Mouse (Mus musculus) kidney, adult 2 months (tissue): ENCODE measurements at regions not wholly inside any gene's neighbourhood (a gene's known extent, or its start where the extent isn't known, plus 50 kb on each side); places are given as distances from the start of the nearest gene placed in this dataset.

Experiments used
- DNase-seq: peaks from one replicate; pipeline ENCODE4 v3.0.0; 2021
- H3K27ac ChIP-seq: fragments of 200-500 bp; 2 replicates; pipeline ENCODE4 v1.5.1; 2012; ENCODE audit warnings: low read depth, low read length, control low read depth, inconsistent platforms; ENCODE audit not compliant: insufficient read depth
- H3K27me3 ChIP-seq: fragments of 200-500 bp; replicated peaks from 2 replicates; pipeline ENCODE4 v1.6.1; 2012; ENCODE audit warnings: mild to moderate bottlenecking, moderate library complexity, low read length, inconsistent platforms; ENCODE audit not compliant: control insufficient read depth, insufficient read depth
- H3K36me3 ChIP-seq: fragments of 200-500 bp; 2 replicates; pipeline ENCODE4 v1.6.1; 2012; ENCODE audit warnings: mild to moderate bottlenecking, moderate library complexity, low read length, inconsistent platforms; ENCODE audit not compliant: control insufficient read depth, insufficient read depth
- H3K4me1 ChIP-seq: fragments of 200-500 bp; 2 replicates; pipeline ENCODE4 v1.6.1; 2011; ENCODE audit warnings: low read length; ENCODE audit not compliant: control insufficient read depth, insufficient read depth
- H3K4me3 ChIP-seq: fragments of 200-500 bp; 2 replicates; pipeline ENCODE4 v1.5.1; 2011; ENCODE audit warnings: mild to moderate bottlenecking, low read depth, low read length, control low read depth; ENCODE audit not compliant: insufficient read depth
- CTCF ChIP-seq: fragments of 200-500 bp; conservative IDR thresholded peaks from 2 replicates; pipeline ENCODE4 v1.5.1; 2011; ENCODE audit warnings: low read depth, mild to moderate bottlenecking, control low read depth, low read length, moderate library complexity, mixed read lengths; ENCODE audit not compliant: insufficient read depth, insufficient read length
- POLR2A ChIP-seq: fragments of 200-500 bp; IDR thresholded peaks from one replicate; pipeline ENCODE4 v1.6.1; 2011; ENCODE audit warnings: low read depth, low read length, control low read depth
- WGBS: fragments of 180-500 bp; shearing (Covaris S2); methylation state at CpG from one replicate; pipeline ENCODE4 v1.1.7; 2018; 5-methylcytosine and 5-hydroxymethylcytosine counted together

- H3K36me3 ChIP-seq = no peaks in the 10 kb centered on the region
Observed at GRCm38 (mm10) chr1:117497003-117497402, 199.9 kb upstream of the Gm28363 start.

GRCm38 (mm10) chr1:117519498-117520032, 177.4 kb upstream of the Gm28363 start:
- no peak overlapping the region for H3K4me3 ChIP-seq
- H3K4me1 ChIP-seq = no peaks in the 10 kb centered on the region
- H3K36me3 ChIP-seq = no peaks in the 10 kb centered on the region
- no peaks in the 10 kb centered on the region for H3K27me3 ChIP-seq
- TF ChIP-seq CTCF (no peak), POLR2A (no peak)
- DNase-seq = peak; percentile 23
- H3K27ac ChIP-seq = no peak overlapping the region
- WGBS = 14% methylated on average over 5 of the region's 5 CpGs

More at GRCm38 (mm10) chr1:117497003-117497402, 199.9 kb upstream of the Gm28363 start:
- Histone ChIP-seq H3K27ac (no peak overlapping the region), H3K27me3 (no peaks in the 10 kb centered on the region), H3K4me1 (no peaks in the 10 kb centered on the region), H3K4me3 (no peak overlapping the region)
- DNase-seq = no peak
- TF ChIP-seq CTCF = no peak
